Mouse (Mus musculus): Measurements from ENCODE around the gene Cygb.

DNA sequence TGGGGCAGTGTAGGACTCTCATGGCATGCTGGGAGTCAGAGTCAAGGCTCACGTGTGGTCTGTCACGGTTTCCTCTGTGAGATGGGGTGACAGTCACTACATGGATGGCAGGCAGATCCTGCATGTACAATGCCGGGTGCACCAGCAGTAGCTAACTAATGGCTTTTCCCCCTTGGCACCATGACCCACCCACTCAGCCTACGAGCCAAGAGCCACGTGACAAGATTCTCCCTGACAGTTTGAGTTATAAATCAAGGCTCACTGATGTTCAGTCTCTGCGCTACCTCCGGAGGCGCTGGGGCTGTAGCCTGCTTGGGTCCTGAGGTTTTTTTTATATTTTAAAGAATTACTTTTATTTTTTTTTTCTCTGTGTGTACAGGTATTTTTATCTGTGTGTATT lies 34.6 kb downstream of the Cygb start:
- TF ChIP-seq GATA1 (IDR thresholded peaks at IDR 0.05; ENCODE audit: low read length) (no peak), TAL1 (IDR thresholded peaks at IDR 0.05; ENCODE audit: low read length) (no peak)
